Mouse (Mus musculus) spleen, adult 2 months (tissue): ENCODE measurements around the gene Ak5.

ENCODE experiments used
- CTCF ChIP-seq: fragments of 200-500 bp; IDR thresholded peaks from 2 replicates; pipeline ENCODE4 v1.5.1; 2011; ENCODE audit warnings: mild to moderate bottlenecking, inconsistent platforms; ENCODE audit not compliant: insufficient read depth, insufficient read length, insufficient replicate concordance; ENCODE audit errors: extremely low read depth
- POLR2A ChIP-seq: fragments of 200-500 bp; IDR thresholded peaks from 2 replicates; pipeline ENCODE4 v1.6.1; 2011; ENCODE audit warnings: low read depth, low read length, inconsistent platforms

DNA sequence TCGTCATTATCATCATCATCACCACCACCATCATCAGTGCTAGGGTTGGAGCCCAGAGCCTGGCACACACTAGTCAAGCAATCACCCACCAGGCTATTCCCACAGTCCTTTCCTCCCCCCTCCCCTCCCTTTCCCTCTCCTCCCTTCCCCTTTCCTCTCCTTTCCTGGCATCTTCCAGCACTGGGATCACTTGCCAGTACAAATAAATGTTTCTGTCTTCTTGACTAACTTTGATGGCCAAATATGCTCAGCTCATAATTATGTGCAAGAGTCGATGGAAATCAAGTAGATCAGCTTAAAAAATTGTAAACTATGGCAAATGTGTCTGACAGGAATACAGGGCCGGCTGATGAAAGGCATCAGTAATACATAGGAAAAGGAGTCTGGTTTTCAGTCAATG, 123.2 kb downstream of the Ak5 start:
- TF ChIP-seq POLR2A: no peak
- no peak for TF ChIP-seq CTCF
